Mouse (Mus musculus) layer of hippocampus, adult 9-10 months (tissue): ENCODE measurements around the gene Rgs8.

Experiments
- DNase-seq: peaks from one replicate; pipeline ENCODE4 v3.0.0; 2022; ENCODE audit warnings: low spot score

Rgs8 gene

DNA sequence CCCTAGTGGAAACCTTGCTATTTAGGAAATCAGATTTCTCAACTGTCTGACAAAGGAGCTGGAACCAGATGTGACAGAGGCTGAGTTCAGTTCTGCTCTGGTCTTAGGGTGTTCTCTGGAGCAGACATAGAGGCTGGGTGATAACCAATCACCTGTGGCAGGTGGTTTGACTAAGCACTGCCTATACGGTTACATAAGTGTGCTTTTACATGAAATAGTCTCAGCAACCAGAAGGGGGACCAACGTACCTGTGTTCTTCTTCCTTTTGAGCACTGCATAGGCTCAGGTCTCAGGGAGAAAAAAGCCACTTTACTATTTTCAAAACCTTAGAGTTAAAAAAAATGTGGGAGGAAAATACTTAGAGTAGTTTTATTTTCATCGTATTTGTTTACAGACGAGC, 22.8 kb downstream of the Rgs8 start:
- no peak for DNase-seq

GRCm38 (mm10) chr1:153677635-153678034, 24.8 kb downstream of the Rgs8 start:
- DNase-seq = no peak

DNA sequence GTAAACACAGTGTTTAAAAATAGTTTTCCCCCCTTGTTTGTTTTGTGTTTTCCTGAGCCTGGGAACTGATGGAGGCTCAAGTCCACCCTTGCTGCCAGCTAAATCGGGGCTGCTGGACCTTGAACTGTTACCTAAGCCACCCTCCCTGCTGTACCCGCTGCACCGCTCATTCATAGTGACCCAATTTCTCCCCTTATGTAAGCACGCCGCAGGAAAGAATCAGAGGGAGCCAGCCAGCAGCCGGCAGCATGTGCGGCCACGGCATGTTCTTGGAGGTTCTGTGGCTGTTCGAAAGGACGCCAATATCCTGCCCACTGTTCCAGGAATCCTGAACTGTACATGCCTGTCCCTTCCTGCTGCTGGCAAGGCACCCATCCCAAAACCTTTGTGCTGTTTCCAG, 26.3 kb downstream of the Rgs8 start:
- no peak for DNase-seq

DNA sequence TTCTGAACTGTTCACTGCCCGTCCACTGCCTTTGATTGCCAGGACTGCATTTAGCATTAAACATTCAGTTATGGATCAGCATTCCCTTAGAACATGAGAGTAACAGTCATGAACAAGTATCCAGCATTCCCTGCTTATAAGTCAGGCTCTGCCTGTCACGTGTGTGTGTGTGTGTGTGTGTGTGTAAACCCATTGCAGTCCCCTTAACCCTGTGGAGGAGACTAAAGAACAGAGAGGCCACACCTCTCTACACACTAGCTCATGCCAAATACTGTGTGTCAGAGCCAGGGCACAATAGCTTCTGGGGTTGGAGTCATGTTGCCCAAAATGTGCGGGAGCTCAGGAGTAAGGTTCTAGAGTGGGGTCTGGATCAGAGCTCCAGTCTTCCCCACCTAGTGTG, 26.8 kb downstream of the Rgs8 start:
- DNase-seq = no peak

GRCm38 (mm10) chr1:153680363-153680762, 27.5 kb downstream of the Rgs8 start:
- no peak for DNase-seq

GRCm38 (mm10) chr1:153681036-153681435, 28.2 kb downstream of the Rgs8 start:
- DNase-seq = no peak

DNA sequence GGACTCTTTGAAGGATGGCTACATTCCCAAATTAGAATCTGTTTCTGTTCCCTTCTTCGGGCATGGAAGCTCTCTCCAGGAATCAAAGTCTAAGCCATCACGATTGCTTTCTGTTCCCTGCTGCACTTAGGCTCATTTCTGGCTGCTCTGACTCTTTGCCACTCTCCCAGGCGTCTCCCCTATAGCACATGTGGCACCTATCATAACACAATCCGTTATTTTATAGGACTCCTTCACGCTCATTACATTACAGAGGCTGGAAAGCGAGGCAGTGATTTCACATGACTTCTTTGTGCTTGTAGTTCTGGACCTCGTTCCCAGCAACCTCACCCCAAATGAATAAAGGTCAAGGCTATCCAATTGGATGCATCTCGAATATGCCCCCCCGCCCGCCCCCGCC, 30.4 kb downstream of the Rgs8 start:
- no peak for DNase-seq

- no peak for DNase-seq
Measured at GRCm38 (mm10) chr1:153685630-153686029, 32.8 kb downstream of the Rgs8 start.

- DNase-seq = no peak
Measured at GRCm38 (mm10) chr1:153692526-153692925, 39.7 kb downstream of the Rgs8 start.

GRCm38 (mm10) chr1:153694372-153695120, 41.7 kb downstream of the Rgs8 start:
- DNase-seq = no peak

GRCm38 (mm10) chr1:153695398-153695797, 42.6 kb downstream of the Rgs8 start:
- DNase-seq = no peak

DNA sequence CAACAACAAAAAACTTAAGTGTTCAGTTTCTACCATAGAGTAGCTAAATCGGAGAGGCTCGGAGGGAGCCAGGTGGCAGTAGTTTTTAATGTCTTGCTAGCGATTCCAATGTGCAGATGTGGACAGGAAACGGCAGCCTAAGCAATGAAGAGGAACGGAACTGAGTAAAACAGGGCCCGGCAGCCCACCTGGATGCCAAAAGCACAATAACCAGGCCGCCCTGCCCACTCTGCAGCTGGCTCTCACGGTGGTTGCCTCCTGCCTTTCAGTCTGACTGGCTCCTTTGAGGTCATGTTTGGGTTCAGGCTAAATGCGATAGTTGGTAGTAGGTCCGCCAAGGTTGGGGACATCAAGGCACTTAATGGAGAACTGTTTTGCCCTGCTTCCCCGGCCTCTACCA, 43.3 kb downstream of the Rgs8 start:
- no peak for DNase-seq

DNA sequence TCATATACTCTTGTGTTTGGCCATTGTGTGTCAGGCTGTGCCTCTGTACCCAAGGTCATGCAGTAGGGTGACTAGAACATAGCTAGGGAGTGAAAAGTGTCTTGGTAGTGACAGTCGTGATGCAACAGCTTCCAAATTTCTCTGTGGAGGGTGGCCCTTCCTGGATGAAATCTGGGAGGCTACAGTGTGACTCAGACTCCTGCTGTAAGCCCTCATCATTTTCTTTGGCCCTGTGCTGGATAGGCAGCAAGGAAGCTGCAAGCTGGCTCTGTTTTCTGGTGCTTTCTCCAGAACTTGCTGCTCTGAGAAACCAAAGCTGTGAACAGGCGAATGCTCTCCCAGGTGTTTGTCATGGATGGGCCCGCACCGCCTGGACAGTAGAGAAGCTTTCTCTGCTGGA, 43.7 kb downstream of the Rgs8 start:
- DNase-seq = no peak

DNA sequence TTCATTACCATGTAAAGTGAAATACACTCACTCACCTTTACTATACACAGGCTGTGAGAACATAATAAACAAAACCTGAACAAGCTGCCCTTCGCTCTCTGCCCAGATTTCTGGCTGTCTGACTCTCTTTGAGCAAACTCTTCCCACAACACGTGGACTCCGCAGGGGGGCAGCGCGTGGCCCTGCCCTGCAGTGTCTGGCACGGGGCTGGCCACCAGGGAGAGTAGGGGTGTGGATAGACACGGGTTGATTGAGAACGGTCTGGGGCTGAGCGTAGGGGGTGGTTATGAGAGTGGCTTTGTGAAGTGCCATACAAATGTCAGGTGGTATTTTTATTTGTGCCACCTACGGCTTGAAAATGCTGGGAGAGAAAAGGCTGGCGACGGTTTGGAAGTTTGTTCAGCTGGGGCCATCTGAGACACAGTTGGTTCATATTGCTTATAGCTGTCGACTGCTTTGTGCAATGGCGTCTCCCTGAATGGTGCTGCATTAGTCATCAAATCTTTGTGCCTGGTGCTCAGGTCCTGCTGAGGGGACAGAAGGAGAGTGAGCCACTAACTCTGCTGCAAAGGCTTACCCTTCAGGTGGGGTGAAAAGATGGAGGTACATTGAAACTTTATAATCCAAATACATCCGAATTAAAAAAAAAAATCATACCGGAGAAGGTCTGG, 44.9 kb downstream of the Rgs8 start:
- DNase-seq = no peak

DNA sequence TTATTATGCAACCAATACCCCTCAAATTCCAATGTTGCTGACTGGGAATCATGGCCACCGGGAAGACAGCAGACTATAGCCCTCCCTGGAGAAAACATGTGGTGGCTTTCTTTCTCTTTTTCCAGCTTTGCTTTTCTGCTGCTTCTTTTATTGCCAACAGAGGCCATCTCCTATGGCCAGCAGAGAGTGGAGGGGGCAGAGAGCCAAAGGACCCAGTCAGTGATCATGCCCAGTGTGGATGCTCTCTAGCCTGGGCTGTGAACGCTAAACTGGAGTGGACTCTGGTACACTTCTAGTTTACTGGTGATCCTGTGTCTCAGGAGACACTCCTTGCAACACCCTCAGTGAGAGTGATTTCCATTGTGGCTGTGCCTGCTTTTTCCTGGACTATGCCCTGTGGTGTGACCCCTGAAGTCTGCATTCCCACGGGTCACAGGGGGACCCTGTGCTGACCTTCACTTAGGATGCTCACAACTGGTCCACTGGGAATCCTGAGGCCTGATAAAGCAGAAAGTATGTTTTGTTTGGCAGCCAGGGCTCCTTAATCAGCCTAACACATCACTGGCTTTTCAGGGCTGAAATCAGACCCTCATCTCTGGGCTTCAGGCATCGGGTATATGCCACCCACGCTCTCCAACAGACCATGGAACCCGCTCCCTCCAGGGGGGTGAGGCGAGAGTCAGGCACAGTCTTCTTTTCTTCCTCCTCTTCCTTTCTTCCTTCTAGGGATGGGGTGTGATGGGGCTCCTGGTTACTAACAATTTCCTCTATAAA, 45.7 kb downstream of the Rgs8 start:
- no peak for DNase-seq

GRCm38 (mm10) chr1:153700448-153701063, 47.7 kb downstream of the Rgs8 start:
- DNase-seq = no peak

DNA sequence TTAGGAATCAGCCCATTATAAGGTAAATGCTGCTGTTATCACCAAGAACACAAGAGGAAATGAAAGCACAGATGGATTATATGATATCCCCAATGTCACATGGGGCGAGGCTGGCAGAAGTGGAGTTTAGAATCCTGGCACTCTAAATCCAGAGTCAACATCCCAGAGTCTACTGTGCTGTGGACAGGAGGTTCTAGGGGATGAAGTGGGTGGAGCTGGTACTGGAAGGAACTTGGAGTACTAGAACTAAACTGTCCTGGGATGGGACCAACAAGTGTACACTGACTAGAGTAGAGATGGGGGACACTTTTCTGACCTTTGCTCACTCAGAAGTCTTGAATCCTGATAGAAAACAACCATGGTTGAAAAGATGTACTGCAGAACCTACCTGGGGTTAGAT, 48.6 kb downstream of the Rgs8 start:
- no peak for DNase-seq

- DNase-seq = no peak
Measured at GRCm38 (mm10) chr1:153702166-153702852, 49.5 kb downstream of the Rgs8 start.

DNA sequence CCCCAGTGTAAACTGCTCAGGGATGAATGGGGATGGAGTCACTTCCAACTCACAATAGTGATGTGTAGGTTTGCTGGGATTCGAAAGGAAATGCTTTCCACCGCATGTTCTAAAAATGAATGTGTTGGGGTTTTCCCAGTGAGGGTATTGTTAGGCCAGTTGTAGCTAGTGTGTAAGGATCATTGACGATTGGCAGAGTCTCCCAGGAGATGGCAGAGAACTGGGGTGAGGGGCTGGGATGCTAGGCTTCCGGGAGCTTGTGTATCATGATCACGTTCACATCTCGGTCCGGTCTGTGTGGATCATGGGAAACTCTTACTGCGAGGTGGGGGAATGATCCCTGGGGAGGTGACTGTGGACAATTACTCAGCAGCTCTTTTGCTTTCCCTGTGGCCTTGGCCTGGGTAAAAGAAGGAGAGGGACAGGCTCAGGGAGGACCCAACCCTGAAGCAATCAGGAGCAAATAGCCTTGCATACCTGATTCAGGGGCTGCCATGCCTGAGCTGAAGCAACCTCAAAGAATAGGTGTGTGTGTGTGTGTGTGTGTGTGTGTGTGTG, 50.1 kb downstream of the Rgs8 start:
- no peak for DNase-seq

- DNase-seq = peak; percentile 31
Measured at GRCm38 (mm10) chr1:153703445-153703991, 50.7 kb downstream of the Rgs8 start.

DNA sequence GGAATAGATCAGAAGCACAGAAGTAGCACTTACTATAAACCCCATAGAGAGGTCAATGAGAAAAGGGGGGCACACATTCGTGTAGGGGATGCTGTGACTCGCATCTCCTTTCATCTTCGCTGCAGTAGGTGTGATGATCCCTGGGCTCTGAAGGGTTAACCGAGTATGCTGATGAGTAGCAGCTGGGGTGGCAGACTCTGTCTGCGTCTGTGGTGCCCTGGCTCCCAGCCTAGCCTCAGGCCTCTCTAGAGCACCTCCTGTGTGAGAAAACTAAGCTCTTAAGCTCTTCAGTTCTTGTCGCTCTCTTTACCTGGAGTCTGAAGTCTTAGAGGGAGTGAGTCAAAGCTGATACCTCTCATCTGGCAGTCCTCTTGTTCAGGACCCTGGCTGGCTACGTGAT, 51.3 kb downstream of the Rgs8 start:
- DNase-seq = no peak
